Mouse (Mus musculus) liver, embryonic 12.5 days (tissue): ENCODE results near the gene Islr2. TPM values are rescaled to one million over a fixed set of nuclear protein-coding genes. Genes with fewer than 3 reads are reported as not detected.

ENCODE experiments used
- ATAC-seq: fragments of 200-750 bp; cut with Nextera tagmentation; 2 replicates; pipeline ENCODE4 v1.8.0; 2017; ENCODE audit warnings: moderate number of reproducible peaks, mild to moderate bottlenecking, moderate library complexity
- H3K27ac ChIP-seq: fragments of 300-500 bp; sonication (generic); 2 replicates; pipeline ENCODE4 v1.5.1; 2016; ENCODE audit warnings: mild to moderate bottlenecking
- H3K27me3 ChIP-seq: fragments of 300-500 bp; sonication (generic); replicated peaks from 2 replicates; pipeline ENCODE4 v1.6.1; 2016; ENCODE audit warnings: mild to moderate bottlenecking, moderate library complexity
- H3K36me3 ChIP-seq: fragments of 300-500 bp; sonication (generic); 2 replicates; pipeline ENCODE4 v1.6.1; 2016; ENCODE audit warnings: mild to moderate bottlenecking, moderate library complexity
- H3K4me1 ChIP-seq: fragments of 300-500 bp; sonication (generic); 2 replicates; pipeline ENCODE4 v1.6.1; 2016
- H3K4me2 ChIP-seq: fragments of 300-500 bp; sonication (generic); 2 replicates; pipeline ENCODE4 v1.6.1; 2016; ENCODE audit warnings: mild to moderate bottlenecking, moderate library complexity
- H3K4me3 ChIP-seq: fragments of 300-500 bp; sonication (generic); 2 replicates; pipeline ENCODE4 v1.5.1; 2016; ENCODE audit warnings: mild to moderate bottlenecking, moderate library complexity
- H3K9ac ChIP-seq: fragments of 300-500 bp; sonication (generic); 2 replicates; pipeline ENCODE4 v1.6.1; 2016; ENCODE audit warnings: mild to moderate bottlenecking, moderate library complexity
- H3K9me3 ChIP-seq: fragments of 300-500 bp; sonication (generic); replicated peaks from 2 replicates; pipeline ENCODE4 v1.6.1; 2016; ENCODE audit warnings: mild to moderate bottlenecking, moderate library complexity
- WGBS: fragments of 180-500 bp; shearing (Covaris S2); methylation state at CpG from one replicate; pipeline ENCODE4 v1.1.7; 2016; ENCODE audit not compliant: insufficient replicate concordance; 5-methylcytosine and 5-hydroxymethylcytosine counted together
- polyA plus RNA-seq: library from polyadenylated mRNA; unstranded; fragments of >200 nt; fragmentation: Nextera tagmentation; extraction: Ambion mirVana; gene quantifications from 2 replicates; pipeline ENCODE4 v1.2.1, GENCODE M21; 2016

Gene Islr2
- polyA plus RNA-seq, 1 experiment from 2014 or later: 0.07 TPM

GRCm38 (mm10) chr9:58177165-58177564 lies 27.0 kb downstream of the Islr2 start:
- Histone ChIP-seq H3K27me3 (no peaks in the 10 kb centered on the region), H3K4me1 (no peaks in the 10 kb centered on the region), H3K9ac (no peak overlapping the region), H3K4me3 (no peak overlapping the region), H3K4me2 (no peak overlapping the region), H3K36me3 (no peaks in the 10 kb centered on the region), H3K9me3 (no peaks in the 10 kb centered on the region), H3K27ac (no peak overlapping the region)
- WGBS: 57% methylated on average over 4 of the region's 4 CpGs
- no peak for ATAC-seq

- no peaks in the 10 kb centered on the region for H3K27me3 ChIP-seq
- H3K9ac ChIP-seq: no peak overlapping the region
- ATAC-seq: no peak
- H3K9me3 ChIP-seq: no peaks in the 10 kb centered on the region
- no peak overlapping the region for H3K27ac ChIP-seq
- no peak overlapping the region for H3K4me2 ChIP-seq
- H3K4me3 ChIP-seq: no peak overlapping the region
- no peaks in the 10 kb centered on the region for H3K36me3 ChIP-seq
- 41% methylated on average over 5 of the region's 5 CpGs for WGBS
- no peaks in the 10 kb centered on the region for H3K4me1 ChIP-seq
Observed at GRCm38 (mm10) chr9:58175745-58176487, 28.2 kb downstream of the Islr2 start.

GRCm38 (mm10) chr9:58174818-58175251 lies 29.3 kb downstream of the Islr2 start:
- H3K4me2 ChIP-seq: no peak overlapping the region
- ATAC-seq: no peak
- no peaks in the 10 kb centered on the region for H3K36me3 ChIP-seq
- H3K27me3 ChIP-seq: no peaks in the 10 kb centered on the region
- H3K4me1 ChIP-seq: no peaks in the 10 kb centered on the region
- 29% methylated on average over 5 of the region's 5 CpGs for WGBS
- no peak overlapping the region for H3K27ac ChIP-seq
- no peaks in the 10 kb centered on the region for H3K9me3 ChIP-seq
- no peak overlapping the region for H3K4me3 ChIP-seq
- no peak overlapping the region for H3K9ac ChIP-seq

- no peaks in the 10 kb centered on the region for H3K4me1 ChIP-seq
- H3K36me3 ChIP-seq: no peaks in the 10 kb centered on the region
- no peaks in the 10 kb centered on the region for H3K9me3 ChIP-seq
- H3K4me2 ChIP-seq: no peak overlapping the region
- H3K9ac ChIP-seq: no peak overlapping the region
- H3K27me3 ChIP-seq: peaks cover 7% of the 10 kb centered on the region; the same call in 1 of the 2 replicates
- ATAC-seq: no peak
- no peak overlapping the region for H3K27ac ChIP-seq
- 45% methylated on average over 2 of the region's 2 CpGs for WGBS
- no peak overlapping the region for H3K4me3 ChIP-seq
Observed at GRCm38 (mm10) chr9:58172863-58173262, 31.3 kb downstream of the Islr2 start.

GRCm38 (mm10) chr9:58169426-58169825 lies 34.7 kb downstream of the Islr2 start:
- peaks cover 7% of the 10 kb centered on the region; the same call in 1 of the 2 replicates for H3K27me3 ChIP-seq
- no peak overlapping the region for H3K4me3 ChIP-seq
- no peak overlapping the region for H3K27ac ChIP-seq
- whole genome bisulfite sequencing: 58% methylated on average over 6 of the region's 6 CpGs
- no peak overlapping the region for H3K4me2 ChIP-seq
- ATAC-seq: no peak
- no peaks in the 10 kb centered on the region for H3K9me3 ChIP-seq
- no peaks in the 10 kb centered on the region for H3K36me3 ChIP-seq
- H3K4me1 ChIP-seq: no peaks in the 10 kb centered on the region
- no peak overlapping the region for H3K9ac ChIP-seq

GRCm38 (mm10) chr9:58168880-58169279 lies 35.2 kb downstream of the Islr2 start:
- H3K36me3 ChIP-seq: no peaks in the 10 kb centered on the region
- WGBS: 59% methylated on average over 3 of the region's 3 CpGs
- H3K27ac ChIP-seq: no peak overlapping the region
- no peaks in the 10 kb centered on the region for H3K4me1 ChIP-seq
- no peak overlapping the region for H3K4me2 ChIP-seq
- no peak for ATAC-seq
- H3K4me3 ChIP-seq: no peak overlapping the region
- H3K27me3 ChIP-seq: peaks cover 7% of the 10 kb centered on the region; the same call in 1 of the 2 replicates
- no peak overlapping the region for H3K9ac ChIP-seq
- H3K9me3 ChIP-seq: no peaks in the 10 kb centered on the region

- no peaks in the 10 kb centered on the region for H3K4me1 ChIP-seq
- 50% methylated on average over 1 of the region's 1 CpGs for WGBS
- ATAC-seq: no peak
Observed at GRCm38 (mm10) chr9:58165779-58166178, 38.3 kb downstream of the Islr2 start.

GRCm38 (mm10) chr9:58163146-58163545 lies 41.0 kb downstream of the Islr2 start:
- 59% methylated on average over 5 of the region's 5 CpGs for WGBS
- no peak for ATAC-seq
- no peak overlapping the region for H3K4me3 ChIP-seq

More at GRCm38 (mm10) chr9:58165779-58166178, 38.3 kb downstream of the Islr2 start:
- no peak overlapping the region for H3K4me2 ChIP-seq
- peaks cover 7% of the 10 kb centered on the region; the same call in 1 of the 2 replicates for H3K27me3 ChIP-seq
- no peaks in the 10 kb centered on the region for H3K36me3 ChIP-seq
- H3K9me3 ChIP-seq: no peaks in the 10 kb centered on the region
- H3K4me3 ChIP-seq: no peak overlapping the region
- H3K27ac ChIP-seq: no peak overlapping the region
- H3K9ac ChIP-seq: no peak overlapping the region

GRCm38 (mm10) chr9:58162173-58162572 lies 41.9 kb downstream of the Islr2 start:
- no peaks in the 10 kb centered on the region; the same call in 1 of the 2 replicates for H3K27me3 ChIP-seq
- no peak overlapping the region for H3K9ac ChIP-seq
- peaks cover 3% of the 10 kb centered on the region; the same call in 1 of the 2 replicates for H3K4me1 ChIP-seq
- no peak overlapping the region for H3K27ac ChIP-seq
- H3K9me3 ChIP-seq: no peaks in the 10 kb centered on the region
- ATAC-seq: no peak
- H3K36me3 ChIP-seq: no peaks in the 10 kb centered on the region
- no peak overlapping the region for H3K4me3 ChIP-seq
- no peak overlapping the region for H3K4me2 ChIP-seq
- 47% methylated on average over 3 of the region's 3 CpGs for WGBS

More at GRCm38 (mm10) chr9:58163146-58163545, 41.0 kb downstream of the Islr2 start:
- H3K27ac ChIP-seq: no peak overlapping the region
- peaks cover 3% of the 10 kb centered on the region; the same call in 1 of the 2 replicates for H3K4me1 ChIP-seq
- peaks cover under 1% of the 10 kb centered on the region; the same call in 1 of the 2 replicates for H3K27me3 ChIP-seq
- H3K36me3 ChIP-seq: no peaks in the 10 kb centered on the region
- no peaks in the 10 kb centered on the region for H3K9me3 ChIP-seq
- no peak overlapping the region for H3K4me2 ChIP-seq
- H3K9ac ChIP-seq: no peak overlapping the region

GRCm38 (mm10) chr9:58160315-58160714 lies 43.8 kb downstream of the Islr2 start:
- Histone ChIP-seq H3K4me2 (no peak overlapping the region), H3K9me3 (no peaks in the 10 kb centered on the region), H3K4me3 (no peak overlapping the region), H3K36me3 (no peaks in the 10 kb centered on the region), H3K9ac (no peak overlapping the region), H3K4me1 (peaks cover 11% of the 10 kb centered on the region; the same call in 1 of the 2 replicates), H3K27ac (no peak overlapping the region), H3K27me3 (no peaks in the 10 kb centered on the region; the same call in 1 of the 2 replicates)
- ATAC-seq: no peak
- WGBS: 24% methylated on average over 5 of the region's 5 CpGs

- 44% methylated on average over 4 of the region's 4 CpGs for WGBS
- H3K4me1 ChIP-seq: peaks cover 11% of the 10 kb centered on the region; the same call in 1 of the 2 replicates
Observed at GRCm38 (mm10) chr9:58159855-58160254, 44.3 kb downstream of the Islr2 start.

GRCm38 (mm10) chr9:58158541-58159311 lies 45.4 kb downstream of the Islr2 start:
- Histone ChIP-seq H3K4me2 (no peak overlapping the region), H3K4me3 (no peak overlapping the region), H3K9me3 (no peaks in the 10 kb centered on the region), H3K27me3 (no peaks in the 10 kb centered on the region; the same call in 1 of the 2 replicates), H3K9ac (no peak overlapping the region), H3K36me3 (no peaks in the 10 kb centered on the region), H3K27ac (peak overlapping the region; percentile 66), H3K4me1 (peaks cover 11% of the 10 kb centered on the region; the same call in 1 of the 2 replicates)
- 47% methylated on average over 7 of the region's 7 CpGs for WGBS
- ATAC-seq: no peak

More at GRCm38 (mm10) chr9:58159855-58160254, 44.3 kb downstream of the Islr2 start:
- ATAC-seq: no peak
- Histone ChIP-seq H3K27ac (no peak overlapping the region), H3K4me2 (no peak overlapping the region), H3K9me3 (no peaks in the 10 kb centered on the region), H3K27me3 (no peaks in the 10 kb centered on the region; the same call in 1 of the 2 replicates), H3K4me3 (no peak overlapping the region), H3K36me3 (no peaks in the 10 kb centered on the region), H3K9ac (no peak overlapping the region)
